Mouse (Mus musculus) lung, postnatal 0 days (tissue): ENCODE measurements around the gene Cenpo. TPM values are rescaled to one million over a fixed set of nuclear protein-coding genes. Genes with fewer than 3 reads are reported as not detected.

ENCODE experiments used
- ATAC-seq: fragments of 200-750 bp; cut with Nextera tagmentation; 2 replicates; pipeline ENCODE4 v1.8.0; 2017; ENCODE audit warnings: moderate library complexity
- DNase-seq: peaks from one replicate; pipeline ENCODE4 v3.0.0-alpha.2; 2016; ENCODE audit warnings: low spot score
- H3K27ac ChIP-seq: fragments of 300-500 bp; sonication (generic); 2 replicates; pipeline ENCODE4 v1.5.1; 2014; ENCODE audit warnings: antibody characterized with exemption, mild to moderate bottlenecking, low read length, mixed read lengths
- H3K27me3 ChIP-seq: fragments of 300-500 bp; sonication (generic); replicated peaks from 2 replicates; pipeline ENCODE4 v1.6.1; 2014; ENCODE audit warnings: low read length, mixed read lengths; ENCODE audit not compliant: insufficient read depth
- H3K36me3 ChIP-seq: fragments of 300-500 bp; sonication (generic); 2 replicates; pipeline ENCODE4 v1.6.1; 2014; ENCODE audit warnings: low read length, mixed read lengths; ENCODE audit not compliant: insufficient read depth
- H3K4me1 ChIP-seq: fragments of 300-500 bp; sonication (generic); 2 replicates; pipeline ENCODE4 v1.6.1; 2014; ENCODE audit warnings: antibody characterized with exemption, low read depth, low read length, mixed read lengths; ENCODE audit not compliant: insufficient read depth
- H3K4me2 ChIP-seq: fragments of 300-500 bp; sonication (generic); replicated peaks from 2 replicates; pipeline ENCODE4 v1.6.1; 2014; ENCODE audit warnings: low read depth, mild to moderate bottlenecking, low read length, moderate library complexity, mixed read lengths
- H3K4me3 ChIP-seq: fragments of 300-500 bp; sonication (generic); 2 replicates; pipeline ENCODE4 v1.5.1; 2014; ENCODE audit warnings: low read depth, low read length
- H3K9ac ChIP-seq: fragments of 300-500 bp; sonication (generic); replicated peaks from 2 replicates; pipeline ENCODE4 v1.6.1; 2014; ENCODE audit warnings: low read depth, mild to moderate bottlenecking
- H3K9me3 ChIP-seq: fragments of 300-500 bp; sonication (generic); 2 replicates; pipeline ENCODE4 v1.6.1; 2016; ENCODE audit warnings: low read length, mixed read lengths
- CTCF ChIP-seq: IDR thresholded peaks from 2 replicates; pipeline ENCODE4 v1.5.1; 2016; ENCODE audit warnings: antibody characterized with exemption, mild to moderate bottlenecking
- EP300 ChIP-seq: IDR thresholded peaks from 2 replicates; pipeline ENCODE4 v1.6.1; 2016; ENCODE audit warnings: antibody characterized with exemption, mild to moderate bottlenecking, control low read depth
- WGBS: fragments of 180-500 bp; shearing (Covaris S2); extraction: QIAGEN DNeasy Blood & Tissue Kit; methylation state at CpG from one replicate; pipeline ENCODE4 v1.1.7; 2014; 5-methylcytosine and 5-hydroxymethylcytosine counted together
- polyA plus RNA-seq: library from polyadenylated mRNA; unstranded; fragments of >200 nt; fragmentation: Nextera tagmentation; extraction: Ambion mirVana; gene quantifications from 2 replicates; pipeline ENCODE4 v1.2.1, GENCODE M21; 2015

The Cenpo gene
- polyA plus RNA-seq, 1 experiment from 2014 or later = 4.8 TPM

GRCm38 (mm10) chr12:4193025-4193740 lies 40.9 kb downstream of the Cenpo start:
- Histone ChIP-seq H3K4me1 (peaks cover 5% of the 10 kb centered on the region; the same call in 1 of the 2 replicates), H3K4me2 (no peak overlapping the region), H3K9me3 (no peaks in the 10 kb centered on the region), H3K4me3 (no peak overlapping the region), H3K9ac (no peak overlapping the region), H3K36me3 (no peaks in the 10 kb centered on the region), H3K27ac (peak overlapping the region; percentile 32), H3K27me3 (no peaks in the 10 kb centered on the region)
- peak; percentile 53 for ATAC-seq
- WGBS = 38% methylated on average over 10 of the region's 10 CpGs
- TF ChIP-seq EP300 (0 out of 2 replicates have a peak, but pooled peaks have one; percentile 37), CTCF (0 out of 2 replicates have a peak, but pooled peaks have one; percentile 22)
- DNase-seq = peak; percentile 75

- no peak overlapping the region for H3K4me2 ChIP-seq
- no peaks in the 10 kb centered on the region for H3K9me3 ChIP-seq
- no peak for ATAC-seq
- H3K9ac ChIP-seq = no peak overlapping the region
- no peak for DNase-seq
- H3K27me3 ChIP-seq = no peaks in the 10 kb centered on the region
- WGBS = 55% methylated on average over 6 of the region's 6 CpGs
- H3K4me1 ChIP-seq = peaks cover 5% of the 10 kb centered on the region; the same call in 1 of the 2 replicates
- H3K4me3 ChIP-seq = no peak overlapping the region
- no peak; the same call in 1 of the 2 replicates for TF ChIP-seq CTCF
- TF ChIP-seq EP300 = no peak
- H3K36me3 ChIP-seq = no peaks in the 10 kb centered on the region
- peak overlapping the region; percentile 32; the same call in 1 of the 2 replicates for H3K27ac ChIP-seq
These were observed 41.6 kb downstream of the Cenpo start for GRCm38 (mm10) chr12:4192514-4192913.

- Histone ChIP-seq H3K27me3 (no peaks in the 10 kb centered on the region), H3K9me3 (no peaks in the 10 kb centered on the region), H3K4me2 (no peak overlapping the region), H3K4me3 (no peak overlapping the region), H3K36me3 (no peaks in the 10 kb centered on the region), H3K9ac (no peak overlapping the region), H3K4me1 (peaks cover 5% of the 10 kb centered on the region; the same call in 1 of the 2 replicates), H3K27ac (no peak overlapping the region)
- TF ChIP-seq CTCF = peak; percentile 64
- no peak for TF ChIP-seq EP300
- 48% methylated on average over 5 of the region's 5 CpGs for WGBS
- no peak for ATAC-seq
- DNase-seq = no peak
These were observed 45.0 kb downstream of the Cenpo start for GRCm38 (mm10) chr12:4189060-4189447.

- no peak for TF ChIP-seq EP300
- TF ChIP-seq CTCF = no peak
- peak; percentile 91 for ATAC-seq
- Histone ChIP-seq H3K9me3 (no peaks in the 10 kb centered on the region), H3K27ac (no peak overlapping the region), H3K4me3 (no peak overlapping the region), H3K27me3 (no peaks in the 10 kb centered on the region), H3K4me2 (no peak overlapping the region), H3K4me1 (peaks cover under 1% of the 10 kb centered on the region; the same call in 1 of the 2 replicates), H3K9ac (no peak overlapping the region), H3K36me3 (no peaks in the 10 kb centered on the region)
- WGBS = 30% methylated on average over 14 of the region's 14 CpGs
- peak; percentile 92 for DNase-seq
These were observed 45.7 kb downstream of the Cenpo start for GRCm38 (mm10) chr12:4188171-4189059.

GRCm38 (mm10) chr12:4184648-4185047 lies 49.4 kb downstream of the Cenpo start:
- Histone ChIP-seq H3K27me3 (no peaks in the 10 kb centered on the region), H3K4me1 (no peaks in the 10 kb centered on the region), H3K4me3 (no peak overlapping the region), H3K4me2 (no peak overlapping the region), H3K9me3 (no peaks in the 10 kb centered on the region), H3K36me3 (no peaks in the 10 kb centered on the region), H3K27ac (no peak overlapping the region), H3K9ac (no peak overlapping the region)
- WGBS = 38% methylated on average over 2 of the region's 2 CpGs
- ATAC-seq = no peak
- TF ChIP-seq CTCF (no peak), EP300 (no peak)
- DNase-seq = no peak

GRCm38 (mm10) chr12:4180507-4180906 lies 53.6 kb downstream of the Cenpo start:
- Histone ChIP-seq H3K36me3 (no peaks in the 10 kb centered on the region), H3K9me3 (no peaks in the 10 kb centered on the region)
- 49% methylated on average over 3 of the region's 3 CpGs for WGBS

More at GRCm38 (mm10) chr12:4180507-4180906, 53.6 kb downstream of the Cenpo start:
- Histone ChIP-seq H3K4me2 (no peak overlapping the region), H3K4me3 (no peak overlapping the region), H3K27me3 (no peaks in the 10 kb centered on the region), H3K27ac (no peak overlapping the region), H3K9ac (no peak overlapping the region), H3K4me1 (no peaks in the 10 kb centered on the region)
- ATAC-seq (no peak), DNase-seq (no peak)
- TF ChIP-seq CTCF = no peak
- TF ChIP-seq EP300 = no peak
